Mouse (Mus musculus): ENCODE results near the gene Cbfa2t3. TPM values are rescaled to one million over a fixed set of nuclear protein-coding genes. Genes with fewer than 3 reads are reported as not detected.
A peak's percentile ranks its signal among the peaks of the same experiment; 100 is the strongest.

Cbfa2t3 gene
- polyA plus RNA-seq, 1 experiment from 2014 or later = 3.3 TPM

DNA sequence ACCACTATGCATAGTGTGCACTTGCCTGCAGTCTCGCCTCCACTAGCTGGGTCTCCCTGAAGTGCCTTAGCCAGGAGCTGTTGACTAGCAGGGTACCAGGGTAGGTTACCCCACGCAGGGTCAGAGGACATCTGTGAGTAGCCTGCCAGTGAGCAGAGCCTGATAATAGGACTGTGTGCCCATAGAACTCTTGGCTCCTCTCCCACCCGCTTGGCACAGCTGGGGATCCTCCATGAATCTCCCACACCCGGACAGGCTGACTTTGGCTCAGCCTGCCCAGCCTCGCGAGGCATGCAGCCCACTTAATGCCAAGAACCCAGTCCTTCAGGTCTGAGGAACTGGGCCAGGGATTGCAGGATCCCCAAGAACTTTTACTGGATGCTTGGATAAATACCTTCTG, 7.9 kb downstream of the Cbfa2t3 start:
- no peak overlapping the region for H3K27ac ChIP-seq (replicated peaks; ENCODE audit: low read depth, low read length)
- H3K9ac ChIP-seq (ENCODE audit: low read length) = no peak overlapping the region
- no peak overlapping the region for H3K4me3 ChIP-seq (ENCODE audit: low read depth, low read length)
- 0 out of 2 replicates have a peak, but pooled peaks cover 2% of the 10 kb centered on the region for H3K4me1 ChIP-seq (ENCODE audit: control insufficient read depth, insufficient read depth, low read length)
- ATAC-seq (ENCODE audit: insufficient number of reproducible peaks, low FRiP score, low TSS enrichment, low read depth) = no peak
- H3K9me3 ChIP-seq (ENCODE audit: control insufficient read depth, low read length) = no peaks in the 10 kb centered on the region
- DNase-seq (ENCODE audit: low spot score) = no peak
- WGBS = 85% methylated on average over 6 of the region's 6 CpGs
- no peaks in the 10 kb centered on the region for H3K36me3 ChIP-seq (ENCODE audit: control insufficient read depth, insufficient read depth, low read length)
- no peak overlapping the region for H3K4me2 ChIP-seq (ENCODE audit: low read depth, severe bottlenecking)
- H3K27me3 ChIP-seq (ENCODE audit: control insufficient read depth, insufficient read depth, low read length) = peaks cover 3% of the 10 kb centered on the region; the same call in 1 of the 2 replicates

DNA sequence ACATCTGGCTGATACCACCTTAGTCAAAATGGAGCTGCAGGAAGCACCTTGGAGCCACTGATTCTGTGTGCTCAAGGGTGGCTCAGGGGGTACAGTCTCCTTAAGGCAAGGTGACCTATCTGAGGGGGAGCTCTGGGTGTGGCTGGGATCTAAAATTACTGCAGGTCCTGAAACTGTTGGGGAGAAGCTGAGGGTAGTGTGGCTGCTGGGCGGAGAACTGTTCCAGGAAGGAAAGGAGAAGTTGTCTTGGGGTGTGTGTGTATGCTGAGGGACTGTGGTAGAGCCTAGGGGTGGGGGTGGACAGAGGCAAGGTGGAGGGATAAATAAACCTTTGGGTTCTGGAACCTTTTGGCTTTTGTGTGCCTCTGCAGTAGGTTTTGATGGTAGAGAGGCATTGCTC, 9.6 kb downstream of the Cbfa2t3 start:
- ATAC-seq (ENCODE audit: insufficient number of reproducible peaks, low FRiP score, low TSS enrichment, low read depth) = no peak
- Histone ChIP-seq H3K4me3 (ENCODE audit: low read depth, low read length) (no peak overlapping the region), H3K27me3 (ENCODE audit: control insufficient read depth, insufficient read depth, low read length) (peaks cover 5% of the 10 kb centered on the region; the same call in 1 of the 2 replicates), H3K27ac (replicated peaks; ENCODE audit: low read depth, low read length) (no peak overlapping the region), H3K9me3 (ENCODE audit: control insufficient read depth, low read length) (no peaks in the 10 kb centered on the region), H3K36me3 (ENCODE audit: control insufficient read depth, insufficient read depth, low read length) (no peaks in the 10 kb centered on the region), H3K4me1 (ENCODE audit: control insufficient read depth, insufficient read depth, low read length) (no peaks in the 10 kb centered on the region), H3K4me2 (ENCODE audit: low read depth, severe bottlenecking) (no peak overlapping the region), H3K9ac (ENCODE audit: low read length) (no peak overlapping the region)
- DNase-seq (ENCODE audit: low spot score) = no peak
- 83% methylated on average over 1 of the region's 1 CpGs for WGBS

DNA sequence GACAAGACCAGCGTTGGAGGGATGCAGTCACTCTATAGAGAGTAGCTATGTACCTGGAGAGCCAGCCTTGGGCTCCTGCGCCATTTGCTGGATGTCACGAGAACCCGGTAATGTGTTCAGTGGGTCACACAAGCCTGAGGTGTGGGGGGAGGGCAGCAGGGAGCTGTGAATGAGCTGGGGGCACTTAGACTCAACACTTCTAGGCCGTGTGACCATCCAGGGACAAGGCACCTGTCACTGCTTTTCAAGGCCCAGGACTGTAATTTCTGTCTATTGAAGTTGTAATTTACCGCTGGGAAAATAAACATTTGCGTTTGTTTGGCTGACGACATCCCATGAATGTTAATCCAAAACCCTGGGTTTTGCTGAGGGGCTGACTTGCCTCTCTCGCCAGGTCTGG, 12.0 kb downstream of the Cbfa2t3 start:
- 59% methylated on average over 9 of the region's 9 CpGs for WGBS
- Histone ChIP-seq H3K27me3 (ENCODE audit: control insufficient read depth, insufficient read depth, low read length) (peaks cover 5% of the 10 kb centered on the region; the same call in 1 of the 2 replicates), H3K4me3 (ENCODE audit: low read depth, low read length) (no peak overlapping the region), H3K4me2 (ENCODE audit: low read depth, severe bottlenecking) (no peak overlapping the region), H3K36me3 (ENCODE audit: control insufficient read depth, insufficient read depth, low read length) (no peaks in the 10 kb centered on the region), H3K27ac (replicated peaks; ENCODE audit: low read depth, low read length) (no peak overlapping the region), H3K4me1 (ENCODE audit: control insufficient read depth, insufficient read depth, low read length) (no peaks in the 10 kb centered on the region), H3K9ac (ENCODE audit: low read length) (no peak overlapping the region), H3K9me3 (ENCODE audit: control insufficient read depth, low read length) (no peaks in the 10 kb centered on the region)
- ATAC-seq (ENCODE audit: insufficient number of reproducible peaks, low FRiP score, low TSS enrichment, low read depth) (no peak), DNase-seq (ENCODE audit: low spot score) (no peak)

DNA sequence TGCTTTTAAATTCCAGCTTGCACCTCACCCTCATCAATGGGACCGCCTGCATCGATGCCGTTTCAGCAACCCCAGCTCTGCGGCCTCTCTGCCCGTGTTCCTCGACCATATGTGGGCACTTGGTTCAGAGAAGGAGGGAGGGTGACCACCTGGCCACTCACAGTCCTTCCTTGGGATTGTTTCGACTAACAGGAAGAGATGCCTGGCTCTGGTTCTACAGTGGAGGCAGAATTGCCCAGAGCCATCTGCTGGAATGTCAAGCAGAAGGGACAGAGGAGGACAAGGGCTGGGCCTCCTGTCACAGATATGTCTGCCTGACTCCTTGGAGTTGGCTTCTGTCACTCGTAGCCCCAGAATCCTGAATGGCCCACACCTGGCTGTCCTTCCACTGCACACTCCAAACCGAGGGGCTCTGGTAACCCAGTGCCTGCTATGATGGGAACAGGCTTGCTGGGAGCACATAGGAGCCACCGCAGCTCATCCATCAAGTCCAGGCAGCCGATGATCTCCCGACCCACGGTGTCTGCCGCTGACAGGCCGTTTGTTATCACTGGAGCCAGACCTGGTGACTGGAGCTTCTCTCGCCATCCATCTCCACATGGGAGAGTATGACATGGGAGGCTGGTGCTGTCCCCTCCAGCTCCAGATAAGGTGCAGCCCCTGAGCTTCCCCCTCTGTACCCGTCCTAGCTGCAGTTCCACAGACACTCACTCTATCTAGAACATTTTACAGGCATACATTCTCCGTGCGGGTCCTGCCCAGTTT, 13.6 kb downstream of the Cbfa2t3 start:
- Histone ChIP-seq H3K36me3 (ENCODE audit: control insufficient read depth, insufficient read depth, low read length) (no peaks in the 10 kb centered on the region), H3K27me3 (ENCODE audit: control insufficient read depth, insufficient read depth, low read length) (peaks cover 8% of the 10 kb centered on the region), H3K4me3 (ENCODE audit: low read depth, low read length) (no peak overlapping the region), H3K9me3 (ENCODE audit: control insufficient read depth, low read length) (no peaks in the 10 kb centered on the region), H3K4me1 (ENCODE audit: control insufficient read depth, insufficient read depth, low read length) (peaks cover 3% of the 10 kb centered on the region; the same call in 1 of the 2 replicates), H3K4me2 (ENCODE audit: low read depth, severe bottlenecking) (no peak overlapping the region), H3K9ac (ENCODE audit: low read length) (no peak overlapping the region), H3K27ac (replicated peaks; ENCODE audit: low read depth, low read length) (no peak overlapping the region)
- 50% methylated on average over 19 of the region's 19 CpGs for WGBS
- DNase-seq (ENCODE audit: low spot score) = no peak
- no peak for ATAC-seq (ENCODE audit: insufficient number of reproducible peaks, low FRiP score, low TSS enrichment, low read depth)

DNA sequence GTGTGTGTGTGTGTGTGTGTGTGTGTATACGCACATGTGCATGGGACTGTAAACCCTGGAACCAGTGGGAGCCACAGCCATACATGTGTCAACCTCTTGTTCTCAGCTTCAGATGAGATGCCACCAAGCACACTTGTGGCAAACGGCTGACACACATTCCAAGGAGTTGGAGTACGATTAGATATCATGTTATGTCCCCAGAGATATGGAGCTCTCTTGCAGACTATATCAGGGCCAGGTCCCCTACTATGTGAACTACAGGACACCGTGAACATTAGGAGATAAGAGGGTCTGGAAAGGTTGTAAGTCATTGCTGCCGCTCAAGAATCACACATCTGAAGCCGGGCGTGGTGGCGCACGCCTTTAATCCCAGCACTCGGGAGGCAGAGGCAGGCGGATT, 16.1 kb downstream of the Cbfa2t3 start:
- H3K4me3 ChIP-seq (ENCODE audit: low read depth, low read length) = no peak overlapping the region
- no peaks in the 10 kb centered on the region for H3K36me3 ChIP-seq (ENCODE audit: control insufficient read depth, insufficient read depth, low read length)
- no peak overlapping the region for H3K27ac ChIP-seq (replicated peaks; ENCODE audit: low read depth, low read length)
- H3K9me3 ChIP-seq (ENCODE audit: control insufficient read depth, low read length) = no peaks in the 10 kb centered on the region
- 90% methylated on average over 11 of the region's 11 CpGs for WGBS
- H3K4me1 ChIP-seq (ENCODE audit: control insufficient read depth, insufficient read depth, low read length) = peaks cover 15% of the 10 kb centered on the region
- no peak for DNase-seq (ENCODE audit: low spot score)
- H3K4me2 ChIP-seq (ENCODE audit: low read depth, severe bottlenecking) = no peak overlapping the region
- no peak for ATAC-seq (ENCODE audit: insufficient number of reproducible peaks, low FRiP score, low TSS enrichment, low read depth)
- H3K9ac ChIP-seq (ENCODE audit: low read length) = no peak overlapping the region
- H3K27me3 ChIP-seq (ENCODE audit: control insufficient read depth, insufficient read depth, low read length) = peaks cover 11% of the 10 kb centered on the region

DNA sequence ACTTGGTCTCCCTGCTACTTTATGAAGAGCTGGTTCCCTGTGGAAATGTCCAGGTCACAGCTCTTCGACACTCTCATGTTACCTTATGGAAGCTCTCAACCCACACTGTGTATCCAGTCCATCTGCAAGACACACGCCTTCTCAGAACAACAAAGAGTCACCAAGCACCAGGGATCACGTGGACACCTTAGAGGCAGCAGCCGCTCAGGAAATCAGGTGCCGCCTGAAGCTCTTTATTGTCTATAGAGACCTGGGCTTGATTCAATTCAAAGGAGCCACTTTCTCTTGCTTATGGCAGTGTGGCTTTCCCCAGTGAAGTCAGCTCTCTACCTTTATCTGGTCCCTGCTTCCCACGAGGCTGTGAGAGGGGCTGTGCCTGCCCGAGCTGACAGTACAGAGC, 18.7 kb downstream of the Cbfa2t3 start:
- H3K9me3 ChIP-seq (ENCODE audit: control insufficient read depth, low read length) = no peaks in the 10 kb centered on the region
- H3K36me3 ChIP-seq (ENCODE audit: control insufficient read depth, insufficient read depth, low read length) = no peaks in the 10 kb centered on the region
- no peak overlapping the region for H3K4me3 ChIP-seq (ENCODE audit: low read depth, low read length)
- ATAC-seq (ENCODE audit: insufficient number of reproducible peaks, low FRiP score, low TSS enrichment, low read depth) = no peak
- peaks cover 26% of the 10 kb centered on the region for H3K4me1 ChIP-seq (ENCODE audit: control insufficient read depth, insufficient read depth, low read length)
- H3K4me2 ChIP-seq (ENCODE audit: low read depth, severe bottlenecking) = no peak overlapping the region
- WGBS = 36% methylated on average over 7 of the region's 7 CpGs
- H3K27ac ChIP-seq (replicated peaks; ENCODE audit: low read depth, low read length) = no peak overlapping the region
- no peak overlapping the region for H3K9ac ChIP-seq (ENCODE audit: low read length)
- DNase-seq (ENCODE audit: low spot score) = no peak
- H3K27me3 ChIP-seq (ENCODE audit: control insufficient read depth, insufficient read depth, low read length) = peaks cover 23% of the 10 kb centered on the region

DNA sequence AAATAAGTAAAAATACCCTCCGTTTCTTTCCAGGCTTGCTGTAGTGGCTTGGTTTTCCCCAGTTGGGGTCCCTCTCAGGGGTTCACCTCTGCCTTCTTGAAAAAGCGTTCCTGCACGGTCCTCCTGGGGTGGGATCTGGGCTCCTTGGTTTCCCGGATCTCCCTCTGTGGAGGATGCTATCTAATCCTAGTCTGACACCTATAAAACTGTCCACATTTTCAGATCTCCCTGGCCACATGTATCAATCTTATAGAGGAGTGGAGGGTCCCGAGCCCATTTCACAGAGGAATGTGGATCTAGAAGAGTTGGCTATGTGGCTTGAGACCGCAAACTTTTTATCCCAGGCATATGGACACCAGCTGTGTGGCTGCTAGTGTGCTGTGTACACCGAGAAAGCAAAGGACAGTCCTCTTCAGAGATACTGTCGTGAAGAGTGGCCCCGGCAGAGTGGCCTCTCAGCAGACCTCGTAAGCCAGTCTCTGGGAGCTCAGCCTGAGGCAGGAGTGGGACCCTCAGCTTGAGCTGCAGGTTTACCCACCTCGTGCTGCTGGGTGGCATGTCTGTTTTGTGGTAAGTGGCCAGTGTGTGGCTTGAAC, 19.5 kb downstream of the Cbfa2t3 start:
- H3K9me3 ChIP-seq (ENCODE audit: control insufficient read depth, low read length) = no peaks in the 10 kb centered on the region
- H3K4me3 ChIP-seq (ENCODE audit: low read depth, low read length) = no peak overlapping the region
- 15% methylated on average over 11 of the region's 11 CpGs for WGBS
- peaks cover 26% of the 10 kb centered on the region for H3K4me1 ChIP-seq (ENCODE audit: control insufficient read depth, insufficient read depth, low read length)
- DNase-seq (ENCODE audit: low spot score) (peak; percentile 53), ATAC-seq (ENCODE audit: insufficient number of reproducible peaks, low FRiP score, low TSS enrichment, low read depth) (no peak)
- no peaks in the 10 kb centered on the region for H3K36me3 ChIP-seq (ENCODE audit: control insufficient read depth, insufficient read depth, low read length)
- H3K27ac ChIP-seq (replicated peaks; ENCODE audit: low read depth, low read length) = no peak overlapping the region
- H3K27me3 ChIP-seq (ENCODE audit: control insufficient read depth, insufficient read depth, low read length) = peaks cover 23% of the 10 kb centered on the region
- H3K9ac ChIP-seq (ENCODE audit: low read length) = no peak overlapping the region
- no peak overlapping the region; the same call in 1 of the 2 replicates for H3K4me2 ChIP-seq (ENCODE audit: low read depth, severe bottlenecking)

DNA sequence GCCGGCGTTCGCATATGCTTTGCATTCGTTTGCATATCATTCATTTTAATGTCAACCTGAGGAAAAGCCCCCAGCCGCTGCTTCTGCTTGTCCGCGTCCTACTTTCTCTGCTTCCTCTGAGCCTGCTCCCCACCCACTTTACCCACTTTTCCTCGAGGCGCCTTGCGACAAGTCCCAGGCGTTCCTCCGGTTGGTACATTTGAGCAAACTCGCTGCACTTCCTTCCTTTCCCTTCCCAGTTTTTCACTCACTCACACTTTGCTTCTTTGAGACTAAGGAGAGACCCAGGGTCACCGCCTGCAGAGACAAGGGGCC, 20.1 kb downstream of the Cbfa2t3 start:
- H3K27me3 ChIP-seq (ENCODE audit: control insufficient read depth, insufficient read depth, low read length) = peaks cover 23% of the 10 kb centered on the region

More for the DNA sequence above, 20.1 kb downstream of the Cbfa2t3 start:
- Histone ChIP-seq H3K9me3 (ENCODE audit: control insufficient read depth, low read length) (no peaks in the 10 kb centered on the region), H3K9ac (ENCODE audit: low read length) (no peak overlapping the region; the same call in 1 of the 2 replicates), H3K4me3 (ENCODE audit: low read depth, low read length) (peak overlapping the region; percentile 70), H3K36me3 (ENCODE audit: control insufficient read depth, insufficient read depth, low read length) (no peaks in the 10 kb centered on the region; the same call in 1 of the 2 replicates), H3K27ac (replicated peaks; ENCODE audit: low read depth, low read length) (no peak overlapping the region), H3K4me1 (ENCODE audit: control insufficient read depth, insufficient read depth, low read length) (peaks cover 32% of the 10 kb centered on the region), H3K4me2 (ENCODE audit: low read depth, severe bottlenecking) (peak overlapping the region; percentile 99)
- ATAC-seq (ENCODE audit: insufficient number of reproducible peaks, low FRiP score, low TSS enrichment, low read depth) (no peak), DNase-seq (ENCODE audit: low spot score) (no peak)
- WGBS = 2% methylated on average over 14 of the region's 14 CpGs

Measured in limb, embryonic 11.5 days (tissue).